Mouse (Mus musculus) midbrain, embryonic 15.5 days (tissue): ENCODE measurements around the gene Gls. TPM values are rescaled to one million over a fixed set of nuclear protein-coding genes. Genes with fewer than 3 reads are reported as not detected.

Source experiments
- polyA plus RNA-seq: library from polyadenylated mRNA; unstranded; fragments of >200 nt; fragmentation: Nextera tagmentation; extraction: Ambion mirVana; gene quantifications from 2 replicates; pipeline ENCODE4 v1.2.1, GENCODE M21; 2015

Gls gene
- polyA plus RNA-seq, 1 experiment from 2014 or later = 38.9 TPM

Other genes starting within 250 kb of the Gls start
- 0.18 and 0.43 TPM in 2 replicates for gene Stat4, start 246.1 kb downstream of the Gls start, polyA plus RNA-seq
- 13.5 and 22.5 TPM in 2 replicates for gene Stat1, start 113.8 kb downstream of the Gls start, polyA plus RNA-seq